In the genomic region with DNA sequence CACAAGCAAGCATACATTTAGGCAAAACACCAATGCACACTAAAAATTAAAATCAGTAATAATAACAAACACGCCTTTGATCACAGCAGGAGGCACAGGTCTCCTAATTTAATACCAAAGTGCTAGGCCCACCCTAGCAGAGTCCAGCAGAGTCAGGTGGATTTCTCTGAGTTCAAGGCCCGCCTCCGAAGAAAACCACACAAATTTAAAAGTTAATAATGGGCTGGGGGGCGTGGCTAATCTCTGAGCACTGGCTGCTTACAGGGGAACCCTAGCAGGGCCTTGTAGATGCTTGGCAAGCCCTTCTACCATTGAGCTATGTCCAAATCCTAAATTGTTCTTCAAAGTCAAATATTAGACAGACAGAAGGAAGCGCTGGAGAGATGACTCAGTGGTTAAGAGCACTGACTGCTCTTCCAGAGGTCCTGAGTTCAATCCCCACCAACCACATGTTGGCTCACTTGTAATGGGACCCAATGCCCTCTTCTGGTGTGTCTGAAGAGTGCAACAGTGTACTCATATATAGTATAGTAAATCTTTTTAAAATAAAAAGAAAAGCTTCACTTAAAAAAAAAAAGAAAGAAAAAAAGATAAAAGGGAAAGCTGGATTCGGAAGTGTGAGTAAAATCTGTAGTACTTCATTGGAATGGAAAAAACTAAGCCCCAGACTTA, we compare ENCODE assay signal across 1 mouse cellular context.
TF ChIP-seq lines count a peak whose summit lies in the region.

No protein-coding gene starts in this region.

TF ChIP-seq in CH12.LX, 34 proteins besides CTCF, POLR2A, EP300 and RAD21:
- TF ChIP-seq SMC3 (IDR thresholded peaks at IDR 0.05; ENCODE audit: low read depth, low read length), result no peak
- TF ChIP-seq MYC (IDR thresholded peaks at IDR 0.05; ENCODE audit: low read depth, low read length), result 0 out of 2 replicates have a peak, but pooled peaks have one; percentile 38
